Mouse (Mus musculus) heart, adult 2 months (tissue): ENCODE data around the gene Phex.

Experiments used
- CTCF ChIP-seq: fragments of 200-600 bp; IDR thresholded peaks from 2 replicates; pipeline ENCODE4 v1.8.1; 2022; ENCODE audit warnings: antibody characterized with exemption, mild to moderate bottlenecking, moderate library complexity
- POLR2A ChIP-seq: fragments of 200-500 bp; IDR thresholded peaks from 2 replicates; pipeline ENCODE4 v1.6.1; 2011; ENCODE audit warnings: mild to moderate bottlenecking, low read depth, low read length, control low read depth; ENCODE audit not compliant: insufficient read depth

DNA sequence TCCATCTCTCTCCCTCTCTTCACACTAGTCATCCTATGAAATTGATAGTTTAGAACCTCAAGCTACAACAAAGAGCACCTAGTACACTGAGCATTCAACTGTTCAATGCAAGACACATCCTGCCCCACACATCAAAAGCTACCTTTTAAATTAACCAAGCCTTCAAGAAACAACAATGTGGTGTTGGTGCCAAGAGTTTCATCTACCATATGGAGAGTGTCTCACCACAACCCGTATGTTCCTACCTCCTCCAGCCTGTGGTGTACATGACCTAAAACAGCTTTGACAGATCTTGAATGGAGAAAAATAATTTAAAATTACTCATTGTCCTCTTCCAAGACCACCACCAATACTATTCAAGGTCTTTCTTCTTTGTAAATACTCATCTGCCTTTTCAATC is 106.9 kb downstream of the Phex start:
- TF ChIP-seq CTCF (no peak), POLR2A (no peak)
